Mouse (Mus musculus) limb, embryonic 10.5 days (tissue): ENCODE measurements around the gene Rpl10. TPM values are rescaled to one million over a fixed set of nuclear protein-coding genes. Genes with fewer than 3 reads are reported as not detected.

Experiments
- DNase-seq: peaks from one replicate; pipeline ENCODE4 v3.0.0-alpha.2; 2017; ENCODE audit warnings: low spot score
- H3K27ac ChIP-seq: fragments of 300-500 bp; sonication (generic); 2 replicates; pipeline ENCODE4 v1.5.1; 2016; ENCODE audit warnings: mild to moderate bottlenecking
- H3K27me3 ChIP-seq: fragments of 300-500 bp; sonication (generic); 2 replicates; pipeline ENCODE4 v1.6.1; 2016; ENCODE audit warnings: low read depth, mild to moderate bottlenecking; ENCODE audit not compliant: poor library complexity, severe bottlenecking
- H3K36me3 ChIP-seq: fragments of 300-500 bp; sonication (generic); 2 replicates; pipeline ENCODE4 v1.6.1; 2016; ENCODE audit warnings: mild to moderate bottlenecking, moderate library complexity
- H3K4me1 ChIP-seq: fragments of 300-500 bp; sonication (generic); 2 replicates; pipeline ENCODE4 v1.6.1; 2016
- H3K4me3 ChIP-seq: fragments of 300-500 bp; sonication (generic); 2 replicates; pipeline ENCODE4 v1.5.1; 2016; ENCODE audit warnings: mild to moderate bottlenecking, moderate library complexity
- H3K9me3 ChIP-seq: fragments of 300-500 bp; sonication (generic); replicated peaks from 2 replicates; pipeline ENCODE4 v1.6.1; 2016; ENCODE audit warnings: mild to moderate bottlenecking
- WGBS: fragments of 180-500 bp; shearing (Covaris S2); methylation state at CpG from one replicate; pipeline ENCODE4 v1.1.7; 2016; 5-methylcytosine and 5-hydroxymethylcytosine counted together
- polyA plus RNA-seq: library from polyadenylated mRNA; unstranded; fragments of >200 nt; fragmentation: Nextera tagmentation; extraction: Ambion mirVana; gene quantifications from 2 replicates; pipeline ENCODE4 v1.2.1, GENCODE M21; 2016

Rpl10 gene
- polyA plus RNA-seq = 862 and 901 TPM in 2 replicates

DNA sequence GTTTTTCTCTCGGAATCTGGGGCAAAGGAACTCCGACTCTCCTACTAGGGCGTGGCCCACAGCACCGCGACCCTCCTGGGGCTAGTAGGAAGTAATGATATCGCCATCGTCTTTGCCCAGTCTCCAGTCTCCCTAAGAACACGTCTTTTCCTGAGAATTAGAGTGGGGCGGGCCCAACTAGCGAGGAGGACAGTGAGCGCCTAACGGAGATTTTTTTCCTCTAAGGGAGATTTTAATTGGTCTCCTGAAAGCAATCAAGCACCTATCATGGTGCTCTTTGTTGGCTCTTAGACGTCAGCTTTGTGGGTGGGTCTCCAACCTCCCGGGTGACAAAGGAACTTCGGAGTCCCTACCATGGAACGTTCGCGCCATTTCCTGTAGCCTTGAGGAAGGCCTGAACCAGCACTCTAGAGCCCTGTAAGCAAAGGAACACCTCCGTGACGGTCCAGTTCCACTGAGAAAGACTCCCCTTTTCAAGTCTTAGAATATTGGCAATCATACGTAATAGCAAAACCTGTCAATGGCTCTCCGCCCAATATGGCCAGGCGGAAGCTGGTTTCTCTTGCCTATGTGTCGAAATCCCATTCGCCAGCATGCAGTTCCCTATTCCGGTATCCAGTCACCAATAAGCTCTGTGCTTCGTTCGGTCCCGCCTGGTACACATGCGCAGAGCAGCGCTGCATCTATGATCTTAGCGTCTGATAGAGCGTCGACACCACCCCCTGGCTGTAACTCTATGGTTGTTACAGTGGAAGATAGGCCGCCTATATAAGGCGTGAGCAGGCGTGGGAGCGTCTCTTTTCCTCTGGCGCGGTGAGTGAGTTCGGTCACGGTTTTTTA, at the start of gene Rpl10:
Gene Rpl10 (plus strand): TSS at position 751 of the 840 bp plus-strand sequence.
- peak; percentile 85 for DNase-seq
- 11% methylated on average over 42 of the region's 42 CpGs for WGBS
- Histone ChIP-seq H3K9me3 (no peaks in the 10 kb centered on the region), H3K27ac (peak within 1 kb of the TSS; percentile 94), H3K36me3 (peaks cover 14% of the 10 kb centered on the region), H3K4me1 (0 out of 2 replicates have a peak, but pooled peaks cover 3% of the 10 kb centered on the region), H3K27me3 (peaks cover 8% of the 10 kb centered on the region; the same call in 1 of the 2 replicates), H3K4me3 (peak within 1 kb of the TSS; percentile 59)

GRCm38 (mm10) chrX:74230038-74230437, 40.6 kb upstream of the Rpl10 start:
- H3K27ac ChIP-seq = no peak overlapping the region
- 0 out of 2 replicates have a peak, but pooled peaks cover 6% of the 10 kb centered on the region for H3K27me3 ChIP-seq
- 79% methylated on average over 1 of the region's 1 CpGs for WGBS
- no peaks in the 10 kb centered on the region for H3K4me1 ChIP-seq
- no peak overlapping the region for H3K4me3 ChIP-seq
- H3K9me3 ChIP-seq = no peaks in the 10 kb centered on the region
- no peak for DNase-seq
- peaks cover 100% of the 10 kb centered on the region for H3K36me3 ChIP-seq

GRCm38 (mm10) chrX:74233196-74233595, 37.4 kb upstream of the Rpl10 start:
- DNase-seq = no peak
- H3K4me3 ChIP-seq = no peak overlapping the region
- 90% methylated on average over 5 of the region's 5 CpGs for WGBS
- H3K27ac ChIP-seq = no peak overlapping the region
- H3K36me3 ChIP-seq = peaks cover 100% of the 10 kb centered on the region
- no peaks in the 10 kb centered on the region for H3K9me3 ChIP-seq
- no peaks in the 10 kb centered on the region for H3K4me1 ChIP-seq
- 0 out of 2 replicates have a peak, but pooled peaks cover 6% of the 10 kb centered on the region for H3K27me3 ChIP-seq

GRCm38 (mm10) chrX:74240332-74240731, 30.3 kb upstream of the Rpl10 start:
- Histone ChIP-seq H3K36me3 (peaks cover 87% of the 10 kb centered on the region), H3K27me3 (no peaks in the 10 kb centered on the region), H3K4me1 (peaks cover 5% of the 10 kb centered on the region; the same call in 1 of the 2 replicates), H3K4me3 (no peak overlapping the region), H3K9me3 (no peaks in the 10 kb centered on the region), H3K27ac (no peak overlapping the region)
- no peak for DNase-seq
- WGBS = 89% methylated on average over 4 of the region's 4 CpGs

DNA sequence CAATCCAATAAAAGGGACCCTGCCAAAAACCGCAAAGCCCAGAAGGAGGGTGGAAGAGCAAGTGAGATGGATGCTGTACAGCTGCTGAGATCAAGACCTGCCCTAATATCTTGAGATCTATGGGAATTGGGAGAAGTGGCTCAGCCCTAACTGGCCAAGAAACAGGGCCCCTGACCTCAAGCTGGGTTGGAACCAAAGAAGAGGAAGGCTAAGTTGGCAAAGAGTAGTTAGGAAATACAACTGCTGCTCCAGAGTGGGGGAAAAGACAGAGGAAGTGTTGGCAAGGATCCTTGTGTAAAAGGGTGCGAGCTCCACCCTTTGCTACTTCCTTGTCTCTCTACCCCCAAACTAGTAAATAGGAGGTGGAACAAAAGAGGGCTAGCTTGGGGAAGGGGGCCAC, 27.2 kb upstream of the Rpl10 start:
- 100% methylated on average over 2 of the region's 2 CpGs for WGBS
- H3K9me3 ChIP-seq = no peaks in the 10 kb centered on the region

GRCm38 (mm10) chrX:74243807-74244206, 26.8 kb upstream of the Rpl10 start:
- Histone ChIP-seq H3K4me3 (peak overlapping the region; percentile 65), H3K36me3 (peaks cover 52% of the 10 kb centered on the region), H3K27me3 (0 out of 2 replicates have a peak, but pooled peaks cover 11% of the 10 kb centered on the region), H3K9me3 (no peaks in the 10 kb centered on the region), H3K4me1 (peaks cover 5% of the 10 kb centered on the region; the same call in 1 of the 2 replicates), H3K27ac (peak overlapping the region; percentile 92)
- 84% methylated on average over 3 of the region's 3 CpGs for WGBS
- DNase-seq = no peak

More for the DNA sequence above, 27.2 kb upstream of the Rpl10 start:
- peaks cover 56% of the 10 kb centered on the region for H3K36me3 ChIP-seq
- 0 out of 2 replicates have a peak, but pooled peaks cover 11% of the 10 kb centered on the region for H3K27me3 ChIP-seq
- no peak overlapping the region for H3K27ac ChIP-seq
- H3K4me1 ChIP-seq = peaks cover 5% of the 10 kb centered on the region; the same call in 1 of the 2 replicates
- peak overlapping the region; percentile 65 for H3K4me3 ChIP-seq
- DNase-seq = no peak

GRCm38 (mm10) chrX:74244614-74245083, 26.0 kb upstream of the Rpl10 start:
- H3K27ac ChIP-seq = peak overlapping the region; percentile 92
- DNase-seq = peak; percentile 63
- peaks cover 44% of the 10 kb centered on the region for H3K36me3 ChIP-seq
- WGBS = 5% methylated on average over 3 of the region's 3 CpGs
- peaks cover 14% of the 10 kb centered on the region for H3K4me1 ChIP-seq
- H3K27me3 ChIP-seq = peaks cover 14% of the 10 kb centered on the region; the same call in 1 of the 2 replicates
- peak overlapping the region; percentile 65 for H3K4me3 ChIP-seq
- no peaks in the 10 kb centered on the region for H3K9me3 ChIP-seq

GRCm38 (mm10) chrX:74245107-74245506, 25.5 kb upstream of the Rpl10 start:
- 26% methylated on average over 1 of the region's 1 CpGs for WGBS
- Histone ChIP-seq H3K4me3 (peak overlapping the region; percentile 65), H3K4me1 (peaks cover 14% of the 10 kb centered on the region), H3K9me3 (no peaks in the 10 kb centered on the region), H3K27ac (peak overlapping the region; percentile 92), H3K36me3 (peaks cover 39% of the 10 kb centered on the region), H3K27me3 (peaks cover 16% of the 10 kb centered on the region)
- no peak for DNase-seq

- 11% methylated on average over 21 of the region's 21 CpGs for WGBS
- peak overlapping the region; percentile 92 for H3K27ac ChIP-seq
- peak overlapping the region; percentile 65 for H3K4me3 ChIP-seq
- H3K36me3 ChIP-seq = peaks cover 33% of the 10 kb centered on the region
- DNase-seq = peak; percentile 77
- H3K27me3 ChIP-seq = peaks cover 19% of the 10 kb centered on the region
- H3K4me1 ChIP-seq = peaks cover 14% of the 10 kb centered on the region
- no peaks in the 10 kb centered on the region for H3K9me3 ChIP-seq
Observed at GRCm38 (mm10) chrX:74245687-74246086, 24.9 kb upstream of the Rpl10 start.

GRCm38 (mm10) chrX:74246213-74246681, 24.4 kb upstream of the Rpl10 start:
- Histone ChIP-seq H3K27me3 (peaks cover 24% of the 10 kb centered on the region), H3K4me3 (peak overlapping the region; percentile 65), H3K27ac (peak overlapping the region; percentile 92), H3K4me1 (peaks cover 14% of the 10 kb centered on the region), H3K36me3 (peaks cover 28% of the 10 kb centered on the region), H3K9me3 (no peaks in the 10 kb centered on the region)
- 11% methylated on average over 38 of the region's 38 CpGs for WGBS
- DNase-seq = peak; percentile 84

GRCm38 (mm10) chrX:74246693-74247092, 23.9 kb upstream of the Rpl10 start:
- peak overlapping the region; percentile 92 for H3K27ac ChIP-seq
- DNase-seq = no peak
- WGBS = 10% methylated on average over 15 of the region's 15 CpGs
- peak overlapping the region; percentile 65 for H3K4me3 ChIP-seq
- peaks cover 14% of the 10 kb centered on the region for H3K4me1 ChIP-seq
- peaks cover 23% of the 10 kb centered on the region for H3K36me3 ChIP-seq
- H3K9me3 ChIP-seq = no peaks in the 10 kb centered on the region
- peaks cover 24% of the 10 kb centered on the region for H3K27me3 ChIP-seq

- Histone ChIP-seq H3K4me1 (peaks cover 12% of the 10 kb centered on the region), H3K36me3 (peaks cover 4% of the 10 kb centered on the region), H3K9me3 (no peaks in the 10 kb centered on the region), H3K27me3 (peaks cover 24% of the 10 kb centered on the region), H3K4me3 (peak overlapping the region; percentile 58; the same call in 1 of the 2 replicates), H3K27ac (peak overlapping the region; percentile 89; the same call in 1 of the 2 replicates)
- WGBS = 4% methylated on average over 3 of the region's 3 CpGs
- DNase-seq = peak; percentile 75
Observed at GRCm38 (mm10) chrX:74248651-74249050, 22.0 kb upstream of the Rpl10 start.

DNA sequence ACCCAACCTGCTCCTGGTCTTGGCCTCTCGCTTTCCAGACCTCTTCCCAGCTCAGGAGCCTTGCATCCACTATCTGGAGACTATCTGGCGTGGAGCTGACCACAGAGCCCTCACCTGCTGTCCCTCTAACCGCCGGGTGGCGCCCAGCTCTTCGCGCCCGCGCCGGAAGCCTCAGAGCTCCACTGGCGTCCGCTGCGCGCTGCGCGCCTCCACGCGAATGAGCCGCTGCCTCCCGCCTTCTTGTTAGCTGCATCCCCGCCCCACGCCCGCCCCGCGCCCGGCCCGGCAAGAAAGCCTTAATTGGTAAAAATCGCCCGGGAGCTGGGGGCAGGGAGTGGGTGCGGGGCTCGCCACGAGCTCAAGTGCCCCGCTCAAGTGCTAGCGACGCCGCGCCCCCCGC, 21.0 kb upstream of the Rpl10 start, which contains the start of gene Flna:
Gene Flna (minus strand): TSS at position 206 of the 400 bp plus-strand sequence.
- H3K9me3 ChIP-seq = no peaks in the 10 kb centered on the region
- H3K27me3 ChIP-seq = peaks cover 26% of the 10 kb centered on the region
- DNase-seq = peak; percentile 70
- no peaks in the 10 kb centered on the region for H3K36me3 ChIP-seq
- H3K4me1 ChIP-seq = peaks cover 8% of the 10 kb centered on the region
- 7% methylated on average over 38 of the region's 38 CpGs for WGBS
- H3K4me3 ChIP-seq = peak within 1 kb of the TSS; percentile 58
- peak within 1 kb of the TSS; percentile 89 for H3K27ac ChIP-seq
